Mouse (Mus musculus) stomach, postnatal 0 days (tissue): ENCODE data around the gene Bcat2. TPM values are rescaled to one million over a fixed set of nuclear protein-coding genes. Genes with fewer than 3 reads are reported as not detected.

ENCODE experiments used
- ATAC-seq: fragments of 200-750 bp; cut with Nextera tagmentation; 2 replicates; pipeline ENCODE4 v1.8.0; 2017; ENCODE audit not compliant: low FRiP score, low TSS enrichment
- DNase-seq: peaks from one replicate; pipeline ENCODE4 v3.0.0-alpha.2; 2016; ENCODE audit warnings: low spot score
- H3K27ac ChIP-seq: fragments of 300-500 bp; sonication (generic); replicated peaks from 2 replicates; pipeline ENCODE4 v1.5.1; 2014; ENCODE audit warnings: mild to moderate bottlenecking, control low read depth
- H3K27me3 ChIP-seq: fragments of 300-500 bp; sonication (generic); 2 replicates; pipeline ENCODE4 v1.6.1; 2014; ENCODE audit warnings: low read length; ENCODE audit not compliant: control insufficient read depth, insufficient read depth
- H3K36me3 ChIP-seq: fragments of 300-500 bp; sonication (generic); 2 replicates; pipeline ENCODE4 v1.6.1; 2014; ENCODE audit warnings: low read length, mixed read lengths; ENCODE audit not compliant: control insufficient read depth, insufficient read depth
- H3K4me1 ChIP-seq: fragments of 300-500 bp; sonication (generic); replicated peaks from 2 replicates; pipeline ENCODE4 v1.6.1; 2014; ENCODE audit warnings: antibody characterized with exemption; ENCODE audit not compliant: control insufficient read depth, insufficient read depth
- H3K4me2 ChIP-seq: fragments of 300-500 bp; sonication (generic); replicated peaks from 2 replicates; pipeline ENCODE4 v1.6.1; 2014; ENCODE audit warnings: low read depth, mild to moderate bottlenecking, control low read depth, moderate library complexity
- H3K4me3 ChIP-seq: fragments of 300-500 bp; sonication (generic); 2 replicates; pipeline ENCODE4 v1.5.1; 2014; ENCODE audit warnings: low read depth, low read length, control low read depth
- H3K9ac ChIP-seq: fragments of 300-500 bp; sonication (generic); 2 replicates; pipeline ENCODE4 v1.6.1; 2014; ENCODE audit warnings: mild to moderate bottlenecking, low read length, control low read depth, mixed read lengths
- H3K9me3 ChIP-seq: fragments of 300-500 bp; sonication (generic); 2 replicates; pipeline ENCODE4 v1.6.1; 2016; ENCODE audit warnings: low read length; ENCODE audit not compliant: control insufficient read depth
- CTCF ChIP-seq: IDR thresholded peaks from 2 replicates; pipeline ENCODE4 v1.5.1; 2016; ENCODE audit warnings: antibody characterized with exemption, low read depth, mild to moderate bottlenecking, moderate library complexity
- EP300 ChIP-seq: optimal IDR thresholded peaks from 2 replicates; pipeline ENCODE3; 2016; ENCODE audit warnings: antibody characterized with exemption
- WGBS: fragments of 180-500 bp; shearing (Covaris S2); extraction: QIAGEN DNeasy Blood & Tissue Kit; methylation state at CpG from one replicate; pipeline ENCODE4 v1.1.7; 2014; 5-methylcytosine and 5-hydroxymethylcytosine counted together
- polyA plus RNA-seq: library from polyadenylated mRNA; unstranded; fragments of >200 nt; fragmentation: Nextera tagmentation; extraction: Ambion mirVana; gene quantifications from 2 replicates; pipeline ENCODE4 v1.2.1, GENCODE M21; 2015

Gene Bcat2
- polyA plus RNA-seq, 1 experiment from 2014 or later = 101 TPM

GRCm38 (mm10) chr7:45623507-45623906, 53.6 kb downstream of the Bcat2 start:
- H3K4me3 ChIP-seq = no peak overlapping the region
- no peak for TF ChIP-seq EP300
- TF ChIP-seq CTCF = no peak
- DNase-seq = no peak
- H3K4me1 ChIP-seq = peaks cover 2% of the 10 kb centered on the region; the same call in 1 of the 2 replicates
- H3K27ac ChIP-seq = no peak overlapping the region
- no peak overlapping the region for H3K9ac ChIP-seq
- H3K4me2 ChIP-seq = no peak overlapping the region
- 92% methylated on average over 11 of the region's 11 CpGs for WGBS
- no peaks in the 10 kb centered on the region for H3K9me3 ChIP-seq
- no peaks in the 10 kb centered on the region for H3K27me3 ChIP-seq
- H3K36me3 ChIP-seq = no peaks in the 10 kb centered on the region
- ATAC-seq = no peak

- H3K36me3 ChIP-seq = no peaks in the 10 kb centered on the region
- no peak for DNase-seq
- no peak overlapping the region for H3K27ac ChIP-seq
- no peak overlapping the region for H3K4me2 ChIP-seq
- no peak for TF ChIP-seq CTCF
- no peak for ATAC-seq
- 69% methylated on average over 3 of the region's 3 CpGs for WGBS
- H3K9ac ChIP-seq = no peak overlapping the region
- H3K4me3 ChIP-seq = no peak overlapping the region
- no peaks in the 10 kb centered on the region for H3K9me3 ChIP-seq
- peaks cover 2% of the 10 kb centered on the region; the same call in 1 of the 2 replicates for H3K4me1 ChIP-seq
- H3K27me3 ChIP-seq = no peaks in the 10 kb centered on the region
These were observed 54.8 kb downstream of the Bcat2 start for GRCm38 (mm10) chr7:45624718-45625117.

GRCm38 (mm10) chr7:45625481-45625880, 55.5 kb downstream of the Bcat2 start:
- H3K36me3 ChIP-seq = no peaks in the 10 kb centered on the region
- H3K27me3 ChIP-seq = no peaks in the 10 kb centered on the region
- TF ChIP-seq CTCF (no peak), EP300 (no peak)
- no peak overlapping the region for H3K27ac ChIP-seq
- H3K9me3 ChIP-seq = no peaks in the 10 kb centered on the region
- H3K9ac ChIP-seq = no peak overlapping the region
- DNase-seq = no peak
- H3K4me1 ChIP-seq = peaks cover 2% of the 10 kb centered on the region; the same call in 1 of the 2 replicates
- 91% methylated on average over 8 of the region's 8 CpGs for WGBS
- H3K4me3 ChIP-seq = no peak overlapping the region
- H3K4me2 ChIP-seq = no peak overlapping the region
- ATAC-seq = no peak

- no peak overlapping the region for H3K4me2 ChIP-seq
- TF ChIP-seq CTCF (no peak), EP300 (no peak)
- no peak for ATAC-seq
- no peaks in the 10 kb centered on the region for H3K9me3 ChIP-seq
- 87% methylated on average over 7 of the region's 7 CpGs for WGBS
- no peaks in the 10 kb centered on the region for H3K27me3 ChIP-seq
- no peak for DNase-seq
- peaks cover 2% of the 10 kb centered on the region; the same call in 1 of the 2 replicates for H3K4me1 ChIP-seq
- no peak overlapping the region for H3K9ac ChIP-seq
- H3K36me3 ChIP-seq = no peaks in the 10 kb centered on the region
- H3K27ac ChIP-seq = no peak overlapping the region
- H3K4me3 ChIP-seq = no peak overlapping the region
These were observed 56.7 kb downstream of the Bcat2 start for GRCm38 (mm10) chr7:45626571-45627076.

- H3K4me1 ChIP-seq = peaks cover 2% of the 10 kb centered on the region; the same call in 1 of the 2 replicates
- ATAC-seq (no peak), DNase-seq (no peak)
- TF ChIP-seq EP300 (no peak), CTCF (no peak)
- H3K36me3 ChIP-seq = no peaks in the 10 kb centered on the region
- H3K9me3 ChIP-seq = no peaks in the 10 kb centered on the region
- WGBS = 76% methylated on average over 9 of the region's 9 CpGs
- peak within 1 kb of the TSS; percentile 76 for H3K27ac ChIP-seq
- H3K4me3 ChIP-seq = peak within 1 kb of the TSS; percentile 55
- peak within 1 kb of the TSS; percentile 77 for H3K9ac ChIP-seq
- H3K4me2 ChIP-seq = peak within 1 kb of the TSS; percentile 98
- no peaks in the 10 kb centered on the region for H3K27me3 ChIP-seq
These were observed 57.3 kb downstream of the Bcat2 start, which contains the start of gene Rasip1 for GRCm38 (mm10) chr7:45627261-45627660. TSS of gene Rasip1 (plus strand) at chr7:45627488.

GRCm38 (mm10) chr7:45628364-45629294, 58.7 kb downstream of the Bcat2 start:
- peaks cover 2% of the 10 kb centered on the region; the same call in 1 of the 2 replicates for H3K4me1 ChIP-seq
- H3K27me3 ChIP-seq = no peaks in the 10 kb centered on the region
- peak overlapping the region; percentile 98 for H3K4me2 ChIP-seq
- H3K9ac ChIP-seq = peak overlapping the region; percentile 77
- peak; percentile 88 for ATAC-seq
- H3K36me3 ChIP-seq = no peaks in the 10 kb centered on the region
- TF ChIP-seq CTCF (peak; percentile 85), EP300 (no peak)
- WGBS = 1% methylated on average over 94 of the region's 105 CpGs
- peak; percentile 95 for DNase-seq
- peak overlapping the region; percentile 76 for H3K27ac ChIP-seq
- H3K9me3 ChIP-seq = no peaks in the 10 kb centered on the region
- H3K4me3 ChIP-seq = peak overlapping the region; percentile 55
